Mouse (Mus musculus): Measurements from ENCODE around the gene Clta.

DNA sequence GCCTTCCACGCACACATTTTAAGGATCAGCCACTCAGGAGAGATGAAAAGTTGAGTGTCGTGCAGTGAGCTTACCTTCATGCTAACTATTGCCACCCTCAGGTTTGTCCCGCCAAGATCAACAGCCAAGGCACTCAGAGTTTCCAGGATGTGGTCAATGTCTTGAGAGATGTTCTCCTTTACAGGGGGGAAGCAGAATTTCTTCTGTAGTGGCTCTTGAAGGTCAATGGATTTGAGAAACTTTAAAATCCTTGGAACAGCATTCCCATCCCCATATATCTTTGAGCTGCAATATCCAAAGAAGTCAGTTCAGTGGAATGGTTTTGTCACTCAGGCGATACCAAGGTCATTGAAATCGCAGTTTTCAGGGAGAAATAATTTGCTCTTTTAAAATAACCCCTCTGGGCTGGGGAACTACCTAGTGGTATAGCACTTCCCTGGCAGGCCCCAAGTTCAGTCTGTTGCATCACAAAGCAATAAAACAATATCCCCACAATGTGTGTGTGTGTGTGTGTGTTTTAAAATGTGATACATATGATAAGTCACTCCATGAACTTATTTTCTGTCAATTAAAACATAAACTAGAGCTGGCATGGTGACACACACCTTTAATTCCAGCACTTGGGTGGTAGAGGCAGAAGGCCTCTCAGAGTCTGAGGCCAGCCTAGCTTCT is 40.6 kb downstream of the Clta start:
- no peak for TF ChIP-seq GATA1 (IDR thresholded peaks at IDR 0.05; ENCODE audit: low read length)
- TF ChIP-seq TAL1 (IDR thresholded peaks at IDR 0.05; ENCODE audit: low read length), result no peak

Data from erythroblast, embryonic 14.5 days (primary cell).